Mouse (Mus musculus) c-Kit-positive CD71-positive TER-119-negative erythroid progenitor cells, embryonic 14.5 days (primary cell): Measurements from ENCODE around the gene St7.
"Not testable (repeated sequence)": the region's sequence is repeated elsewhere in the genome, so short reads cannot be mapped to it uniquely, and the experiment has no call there.

Source experiments
- DNase-seq: peaks from one replicate; pipeline ENCODE4 v3.0.0-alpha.2; 2013; ENCODE audit warnings: low read depth

Gene St7

DNA sequence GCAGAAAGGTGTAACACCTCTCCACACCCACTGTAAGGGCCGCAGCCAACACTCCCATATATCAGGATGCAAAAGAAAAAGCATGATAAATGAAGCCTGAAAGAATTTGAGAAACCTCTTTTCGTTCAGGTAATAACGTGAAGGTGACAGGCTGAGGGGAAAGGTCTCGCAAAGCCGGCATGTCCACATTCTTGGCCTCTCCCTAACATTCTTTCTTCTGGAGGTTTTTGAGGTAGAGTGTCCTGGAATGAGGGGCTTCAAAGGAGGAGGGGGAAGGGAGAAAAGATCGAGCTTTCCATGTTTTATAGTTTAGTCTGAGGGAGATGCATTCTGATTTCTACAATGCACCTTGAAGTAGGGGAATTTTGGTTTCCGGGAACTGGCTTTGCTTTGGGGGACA lies at the start of gene St7:
Gene St7 (plus strand): TSS at position 287 of the 400 bp plus-strand sequence.
- DNase-seq, result no peak

DNA sequence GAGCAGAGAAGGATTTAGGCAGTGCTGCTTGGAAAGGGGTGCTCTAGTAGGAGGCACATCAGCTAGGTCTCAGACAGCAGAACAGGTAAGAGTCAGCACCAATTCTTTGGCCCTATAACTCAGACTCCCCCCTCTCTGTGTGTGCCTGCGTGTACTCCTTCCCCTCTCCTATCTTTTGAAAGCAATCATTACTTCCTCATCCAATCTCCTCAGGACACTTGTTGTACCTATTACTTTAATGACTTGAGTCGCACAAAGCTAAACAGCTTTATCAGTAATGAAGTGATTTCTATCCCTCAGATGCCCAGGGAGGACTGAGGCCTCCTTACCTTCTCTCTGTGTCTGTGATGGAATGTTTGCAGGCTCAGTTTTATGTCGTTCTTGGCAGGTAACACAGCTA lies 46.6 kb upstream of the St7 start:
- DNase-seq, result no peak

DNA sequence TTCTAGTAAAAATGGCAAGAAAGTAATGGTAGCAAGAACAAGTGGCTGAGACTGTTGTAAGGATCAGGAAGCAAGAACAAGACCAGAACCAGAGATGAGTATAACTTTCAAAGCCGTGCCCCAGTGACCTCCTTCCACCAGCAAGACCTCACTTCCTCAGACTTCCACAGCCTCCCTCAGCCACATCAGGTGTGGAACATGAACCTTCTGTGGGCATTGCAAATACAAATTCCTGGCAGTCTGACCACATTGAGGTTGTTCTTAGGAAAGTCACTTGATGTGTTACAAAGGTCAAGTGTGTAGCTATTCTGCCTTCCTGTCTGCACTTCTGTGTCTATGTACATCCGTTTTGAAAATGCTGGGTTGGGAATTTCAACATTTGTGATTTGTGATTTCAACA lies 40.6 kb upstream of the St7 start:
- no peak for DNase-seq

DNA sequence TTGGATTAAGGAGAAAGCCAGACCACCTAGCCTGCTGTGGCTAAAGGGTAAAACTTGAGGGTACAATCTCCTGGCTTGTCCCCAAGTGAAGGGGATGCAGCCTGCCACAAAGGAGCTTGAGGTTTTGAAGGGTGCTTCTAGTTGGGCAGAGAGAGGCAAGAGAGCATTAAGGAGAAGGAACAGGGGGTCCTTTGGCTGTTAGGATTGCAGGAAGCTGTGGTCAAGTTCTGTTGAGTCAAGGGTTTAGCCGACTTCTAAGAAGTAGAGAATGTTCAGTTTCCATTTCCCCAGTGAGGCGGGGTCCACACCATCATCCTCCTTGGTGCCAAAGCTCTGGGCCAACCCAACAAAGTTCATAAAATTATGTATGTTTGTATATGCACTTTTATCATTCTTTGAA lies 37.7 kb upstream of the St7 start:
- no peak for DNase-seq

DNA sequence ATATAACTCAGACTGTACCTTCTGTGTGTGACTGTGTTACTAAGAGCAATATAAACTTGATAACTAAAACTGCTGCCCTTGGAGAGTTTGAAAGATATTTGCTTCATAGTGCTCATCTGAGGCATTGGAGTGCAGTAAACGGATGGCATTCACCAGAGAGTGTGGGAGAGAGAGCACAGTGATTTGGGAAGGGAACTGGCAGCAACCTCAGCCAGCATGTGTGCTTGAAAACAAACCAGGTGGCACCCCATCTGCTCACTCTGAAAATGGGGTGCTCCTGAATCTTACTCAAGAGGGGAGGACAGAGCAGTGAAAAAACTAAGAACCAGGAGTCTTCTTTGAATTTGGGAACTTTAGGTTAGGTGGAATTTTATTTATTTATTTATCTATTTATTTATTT lies 35.4 kb upstream of the St7 start:
- DNase-seq, result no peak

DNA sequence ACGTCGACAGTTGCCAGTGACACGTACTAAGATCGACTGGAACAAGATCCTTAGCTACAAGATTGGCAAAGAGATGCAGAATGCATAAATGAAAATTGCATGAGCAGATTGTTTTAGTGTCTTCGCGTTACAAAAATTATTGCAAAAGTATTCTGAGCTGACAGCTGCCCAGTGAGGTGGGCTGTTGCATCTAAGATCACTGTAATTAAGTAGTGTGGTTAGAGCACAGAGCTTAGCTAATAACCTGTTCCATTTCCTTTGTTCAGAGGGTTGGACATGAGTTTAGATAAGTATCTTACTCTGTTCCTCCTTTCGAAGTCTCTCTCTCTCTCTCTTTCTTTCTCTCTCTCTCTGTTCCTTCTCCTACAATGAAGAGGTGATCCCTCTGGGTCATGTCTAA lies 27.4 kb upstream of the St7 start:
- DNase-seq, result no peak

DNA sequence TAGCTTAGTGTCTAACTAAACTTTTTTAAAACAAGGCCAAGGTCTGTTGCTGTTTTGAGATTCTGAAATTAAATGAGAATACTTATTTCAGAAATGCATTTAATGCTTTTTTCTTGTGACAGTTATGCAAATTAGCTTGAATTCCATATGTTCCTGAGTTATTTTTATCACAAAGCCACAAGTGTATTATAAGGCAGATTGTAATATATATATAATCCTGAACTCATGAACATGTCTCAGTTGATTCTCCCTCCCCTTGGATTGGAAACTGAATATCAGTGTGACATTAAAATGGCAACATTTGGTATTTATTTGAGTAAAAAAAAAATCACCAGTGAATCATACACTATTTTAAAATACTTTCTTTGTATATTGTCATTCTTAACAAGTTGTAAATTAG lies 26.7 kb upstream of the St7 start:
- DNase-seq, result no peak

GRCm38 (mm10) chr6:17667813-17668212 lies 24.9 kb upstream of the St7 start:
- no peak for DNase-seq

DNA sequence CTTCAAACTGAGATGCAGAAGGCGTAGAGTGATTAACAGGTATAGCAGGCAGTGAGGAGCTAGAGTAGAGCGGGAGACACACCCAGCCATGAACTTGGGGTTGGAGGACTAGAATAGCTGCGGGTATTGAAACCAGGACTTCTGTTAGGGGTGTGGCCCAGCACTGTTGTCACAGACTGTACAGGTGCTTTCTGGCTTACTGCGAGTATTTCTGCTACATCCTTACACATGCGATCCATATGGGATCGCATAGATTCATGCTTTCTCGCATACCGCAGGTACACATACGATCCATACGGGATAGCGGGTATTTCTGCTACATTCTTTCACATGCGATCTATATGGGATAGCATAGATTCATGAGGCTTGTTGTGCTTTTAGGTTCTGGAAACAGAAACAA lies 24.4 kb upstream of the St7 start:
- no peak for DNase-seq

DNA sequence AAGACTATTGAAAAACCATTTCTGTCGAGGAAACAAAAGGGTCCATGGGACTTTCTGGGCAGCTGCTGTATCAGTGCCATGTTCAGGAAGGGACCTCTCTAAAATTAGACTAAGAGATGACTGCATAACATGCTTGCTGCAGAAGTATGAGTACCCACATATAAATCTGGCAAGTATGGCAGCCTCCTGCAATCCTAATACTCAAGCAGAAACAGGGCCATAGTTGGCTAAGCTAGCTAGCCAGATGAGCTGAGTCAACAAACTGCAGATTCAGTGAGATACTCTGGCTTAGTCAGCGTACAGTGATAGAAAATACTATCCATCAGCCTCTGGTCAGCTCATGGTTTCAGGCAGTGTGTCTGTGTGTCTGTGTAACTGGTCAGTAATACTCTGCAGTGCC lies 22.9 kb upstream of the St7 start:
- DNase-seq, result no peak

DNA sequence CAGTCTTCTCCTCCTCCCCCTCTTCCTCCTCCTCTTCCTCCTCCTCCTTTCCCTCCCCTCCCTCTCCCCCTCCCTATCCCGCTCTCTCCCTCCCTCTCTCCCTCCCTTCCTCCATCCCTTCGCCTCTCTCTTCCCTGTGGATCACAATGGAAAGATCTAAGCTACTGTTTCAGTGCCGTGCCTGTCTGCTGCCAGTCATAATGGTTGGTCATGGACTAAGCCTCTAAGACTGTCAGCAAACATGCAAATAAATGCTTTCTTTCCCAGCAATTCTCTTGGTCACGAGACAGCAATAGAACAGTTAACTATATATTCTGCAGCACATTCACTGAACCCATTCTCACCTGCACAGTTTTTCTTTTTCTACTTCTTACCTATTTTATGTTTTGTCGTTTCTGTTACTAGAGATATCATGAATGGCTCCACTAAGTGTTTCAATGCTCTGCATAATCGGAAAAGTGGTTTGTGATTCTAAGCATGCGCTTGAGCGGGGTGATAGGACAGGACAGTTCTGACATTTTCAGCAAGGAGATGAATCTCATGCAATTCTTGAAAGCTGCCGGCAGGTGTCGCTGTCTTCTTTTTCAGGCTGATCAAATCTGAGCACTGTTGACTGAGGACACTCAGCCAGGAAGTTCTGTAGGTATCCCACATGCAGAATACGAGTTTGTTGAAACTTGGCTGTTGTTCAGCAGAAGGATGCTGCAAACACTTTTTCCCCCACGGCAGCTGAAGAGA lies 17.5 kb upstream of the St7 start:
- DNase-seq, result peak; percentile 72

- no peak for DNase-seq
Measured at GRCm38 (mm10) chr6:17677008-17677407, 15.7 kb upstream of the St7 start.

DNA sequence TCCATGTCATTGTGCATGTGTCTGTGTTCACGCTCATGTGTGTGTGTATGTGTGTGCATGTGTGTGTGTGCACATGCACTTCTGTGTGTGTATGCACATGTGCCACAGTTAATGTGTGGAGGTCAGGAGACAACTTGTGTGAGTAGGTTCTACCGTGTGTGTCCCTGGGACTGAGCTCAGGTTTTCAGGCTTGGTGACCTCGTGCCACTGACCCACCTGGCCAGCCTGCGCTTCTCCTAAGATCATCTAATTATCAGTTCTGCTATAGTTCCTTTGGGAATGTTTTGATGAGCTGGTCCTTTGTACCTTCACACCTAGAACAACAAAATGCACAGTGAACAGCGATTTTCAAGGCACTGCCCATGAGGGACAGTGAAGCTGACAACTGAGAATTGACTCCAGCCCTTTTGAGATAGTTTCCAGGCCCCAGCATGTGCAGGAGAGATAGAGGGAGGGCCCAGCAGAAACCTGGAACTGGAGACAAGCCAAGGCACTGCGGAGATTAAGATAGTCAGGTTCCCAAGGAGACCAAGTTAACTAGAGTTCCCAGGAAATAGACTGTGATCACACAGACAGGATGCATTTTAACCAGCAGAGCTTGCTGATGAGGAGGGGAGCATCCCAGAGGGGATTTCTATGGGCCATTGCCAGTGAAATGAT lies 12.3 kb upstream of the St7 start:
- DNase-seq, result peak; percentile 55

- DNase-seq, result no peak
Measured at GRCm38 (mm10) chr6:17681810-17682209, 10.9 kb upstream of the St7 start.

- no peak for DNase-seq
Measured at GRCm38 (mm10) chr6:17688676-17689075, 4.1 kb upstream of the St7 start.

DNA sequence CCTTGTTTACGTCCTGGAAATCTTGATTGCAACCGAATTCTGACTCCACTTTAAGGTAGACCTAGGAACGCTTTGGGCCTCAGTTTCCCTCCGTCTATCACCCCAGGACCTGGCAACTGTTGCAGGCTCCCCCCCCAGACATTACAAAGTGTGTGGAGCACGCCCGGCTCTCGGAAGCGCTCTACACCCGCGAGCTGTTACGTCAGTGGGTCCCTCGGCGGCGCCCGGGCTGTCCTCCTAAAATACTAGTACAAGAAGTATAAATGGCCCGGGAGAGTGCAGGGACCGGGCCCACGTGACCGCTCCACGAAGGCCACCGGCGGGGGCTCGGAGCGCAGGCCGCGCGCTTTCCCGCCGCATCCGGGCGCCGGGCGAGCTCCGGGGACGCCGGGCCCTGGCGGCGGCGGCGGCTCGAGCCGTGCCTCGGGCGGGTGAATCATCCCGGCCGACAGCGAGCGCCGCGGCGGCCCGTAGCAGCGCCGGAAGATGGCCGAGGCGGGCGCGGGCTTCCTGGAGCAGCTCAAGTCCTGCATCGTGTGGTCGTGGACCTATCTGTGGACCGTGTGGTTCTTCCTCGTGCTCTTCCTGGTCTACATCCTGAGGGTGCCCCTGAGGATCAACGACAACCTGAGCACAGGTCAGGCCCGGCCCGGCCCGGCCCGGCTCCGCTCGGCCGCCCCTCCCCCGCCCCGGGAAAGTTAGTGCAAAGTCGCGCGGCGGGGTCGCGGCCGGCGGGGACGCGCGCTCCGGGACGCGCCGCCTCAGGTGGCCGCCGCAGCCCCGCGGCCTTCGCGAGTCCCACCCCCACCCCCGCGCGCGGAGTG lies 1.2 kb downstream of the St7 start:
- peak; percentile 54 for DNase-seq

- DNase-seq, result peak; percentile 49
Measured at GRCm38 (mm10) chr6:17694550-17694951, 1.8 kb downstream of the St7 start.

- no peak for DNase-seq
Measured at GRCm38 (mm10) chr6:17696321-17696734, 3.6 kb downstream of the St7 start.

GRCm38 (mm10) chr6:17700936-17701612 lies 8.3 kb downstream of the St7 start:
- DNase-seq, result no peak

DNA sequence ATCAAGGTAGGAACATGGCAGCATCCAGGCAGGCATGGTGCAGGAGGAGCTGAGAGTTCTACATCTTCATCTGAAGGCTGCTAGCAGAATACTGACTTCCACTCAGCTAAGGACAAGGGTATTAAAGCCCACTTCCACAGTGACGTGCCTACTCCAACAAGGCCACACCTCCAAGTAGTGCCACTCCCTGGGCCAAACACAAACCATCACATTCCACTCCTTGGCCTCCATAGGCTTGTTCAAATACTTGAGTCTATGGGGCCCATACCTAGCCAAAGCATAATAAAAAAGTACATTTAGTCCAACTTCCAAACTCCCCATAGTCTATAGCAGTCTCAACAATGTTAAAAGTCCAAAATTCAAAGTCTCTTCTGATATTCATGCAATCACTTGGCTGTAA lies 11.3 kb downstream of the St7 start:
- not testable (repeated sequence) for DNase-seq

- DNase-seq, result no peak
Measured at GRCm38 (mm10) chr6:17705973-17706372, 13.2 kb downstream of the St7 start.

GRCm38 (mm10) chr6:17718978-17719377 lies 26.2 kb downstream of the St7 start:
- DNase-seq, result no peak
